Mouse (Mus musculus) layer of hippocampus, adult 2 months (tissue): ENCODE results near the gene Klhdc8b. TPM values are rescaled to one million over a fixed set of nuclear protein-coding genes. Genes with fewer than 3 reads are reported as not detected.

ENCODE experiments used
- DNase-seq, 2 experiments: peaks; one replicate each; pipeline ENCODE4 v3.0.0; 2022; ENCODE audit warnings: low spot score in 2 of 2
- H3K27ac ChIP-seq: fragments of 200-600 bp; 2 replicates; pipeline ENCODE4 v1.8.1; 2022
- H3K4me3 ChIP-seq: fragments of 200-600 bp; 2 replicates; pipeline ENCODE4 v1.8.1; 2022; ENCODE audit warnings: mild to moderate bottlenecking
- CTCF ChIP-seq: fragments of 200-600 bp; conservative IDR thresholded peaks from 2 replicates; pipeline ENCODE4 v1.8.1; 2022; ENCODE audit warnings: antibody characterized with exemption, mild to moderate bottlenecking, moderate library complexity
- total RNA-seq, 2 experiments: library from RNA; stranded (reverse); gene quantifications; 2 replicates each; pipeline ENCODE4 v1.2.3; 2021

Klhdc8b gene
- total RNA-seq, 2 experiments from 2014 or later: 16.7 to 19.6 TPM

GRCm38 (mm10) chr9:108478638-108479156 is 17.3 kb upstream of the Klhdc8b start:
- H3K27ac ChIP-seq: peak overlapping the region; percentile 83
- no peak for TF ChIP-seq CTCF
- H3K4me3 ChIP-seq: peak overlapping the region; percentile 42
- no peak for DNase-seq

GRCm38 (mm10) chr9:108474528-108474927 is 13.1 kb upstream of the Klhdc8b start:
- Histone ChIP-seq H3K4me3 (no peak overlapping the region), H3K27ac (no peak overlapping the region)
- no peak for TF ChIP-seq CTCF
- DNase-seq: no peak

DNA sequence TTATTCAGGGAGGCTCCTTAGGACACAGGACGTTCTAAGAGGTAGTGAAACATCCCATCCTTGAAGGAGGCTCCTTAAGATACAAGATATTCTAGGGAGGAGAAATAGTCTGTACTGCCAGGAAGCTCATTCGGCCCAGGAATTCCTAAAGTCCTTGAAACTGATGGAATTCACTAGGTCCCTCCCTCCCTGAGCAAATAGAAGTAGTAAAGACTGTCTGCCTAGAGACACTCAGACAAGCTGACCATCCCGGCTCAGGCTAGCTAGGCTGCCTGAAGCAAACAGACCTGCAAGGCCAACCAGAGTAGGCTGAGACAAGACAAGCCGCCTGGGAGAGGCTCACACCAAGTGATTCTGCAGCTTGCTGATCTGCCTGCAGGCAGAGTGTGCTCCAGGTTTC is 8.5 kb upstream of the Klhdc8b start:
- H3K27ac ChIP-seq: no peak overlapping the region
- no peak for TF ChIP-seq CTCF
- no peak for DNase-seq
- no peak overlapping the region for H3K4me3 ChIP-seq

DNA sequence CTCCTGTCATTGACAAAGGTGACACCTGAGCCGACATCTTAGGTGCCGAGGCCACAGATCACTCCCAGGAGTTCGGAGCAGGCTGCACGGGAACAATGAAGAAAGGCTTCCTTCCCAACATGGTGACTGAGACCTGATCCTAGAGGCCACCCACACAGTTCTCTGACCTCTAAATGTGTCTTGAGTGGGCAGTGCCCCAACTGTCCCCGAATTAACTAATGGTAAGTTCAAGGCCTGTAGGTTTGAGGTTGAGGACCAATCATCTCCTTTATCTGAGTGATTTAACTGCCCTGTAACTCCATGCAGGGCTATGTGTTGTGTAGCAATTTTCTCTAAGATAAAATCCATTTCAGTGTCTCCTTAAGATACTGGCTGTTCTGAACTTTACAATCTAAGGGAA is 8.0 kb upstream of the Klhdc8b start:
- TF ChIP-seq CTCF: no peak
- Histone ChIP-seq H3K4me3 (no peak overlapping the region), H3K27ac (no peak overlapping the region)
- DNase-seq: no peak

- no peak overlapping the region for H3K27ac ChIP-seq
- DNase-seq: no peak
- H3K4me3 ChIP-seq: no peak overlapping the region
- TF ChIP-seq CTCF: no peak
Measured at GRCm38 (mm10) chr9:108466219-108466618, 4.8 kb upstream of the Klhdc8b start.

GRCm38 (mm10) chr9:108463713-108464112 is 2.3 kb upstream of the Klhdc8b start:
- no peak for TF ChIP-seq CTCF
- DNase-seq: no peak
- Histone ChIP-seq H3K27ac (no peak overlapping the region), H3K4me3 (no peak overlapping the region)

DNA sequence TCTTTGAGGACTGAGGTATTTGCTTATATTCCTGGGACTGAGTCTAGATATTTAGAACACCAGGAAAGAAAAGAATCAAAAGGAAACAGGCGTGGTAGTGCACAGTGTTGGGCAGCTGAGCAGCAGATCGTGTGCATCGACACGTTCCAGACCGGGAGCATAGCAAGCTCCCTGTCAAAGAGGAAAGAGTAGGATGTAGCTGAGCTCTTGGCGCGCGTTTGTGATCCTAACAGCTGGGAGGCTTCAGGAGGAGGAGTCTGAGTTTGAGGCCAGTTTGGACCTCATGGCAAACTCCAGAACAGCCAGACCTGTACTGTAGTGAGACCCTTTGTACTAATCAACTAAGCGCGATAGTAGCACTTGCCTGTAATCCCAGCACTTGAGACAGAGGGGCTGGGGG is 811 bp upstream of the Klhdc8b start:
- no peak for DNase-seq
- TF ChIP-seq CTCF: no peak
- Histone ChIP-seq H3K4me3 (no peak overlapping the region), H3K27ac (no peak overlapping the region)

DNA sequence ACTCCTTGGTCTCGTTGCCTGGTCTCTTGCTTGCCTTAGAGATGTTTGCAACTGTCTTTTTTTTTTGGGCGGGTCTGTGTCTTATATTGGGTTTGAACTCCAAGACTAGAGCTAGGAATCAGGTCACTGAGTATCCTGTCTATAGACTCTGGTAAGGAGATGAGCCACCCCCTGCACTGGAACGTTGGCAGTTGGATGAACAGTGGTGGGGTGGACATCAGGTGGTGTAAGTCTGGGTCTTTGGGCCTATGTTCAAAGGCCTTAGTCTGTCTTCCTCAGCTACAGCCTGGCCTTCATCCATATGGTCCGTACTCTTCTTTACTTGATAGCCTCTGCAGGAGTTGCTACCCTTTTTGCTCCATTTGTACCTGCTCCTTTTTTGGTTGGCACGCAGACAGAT is 294 bp upstream of the Klhdc8b start:
- H3K27ac ChIP-seq: no peak overlapping the region; the same call in 1 of the 2 replicates
- DNase-seq: no peak
- no peak for TF ChIP-seq CTCF
- peak overlapping the region; percentile 98 for H3K4me3 ChIP-seq

- TF ChIP-seq CTCF: 0 out of 2 replicates have a peak, but pooled peaks have one; percentile 28
- H3K4me3 ChIP-seq: peak within 1 kb of the TSS; percentile 98
- peak; percentile 87 to 88 for DNase-seq
- H3K27ac ChIP-seq: peak within 1 kb of the TSS; percentile 95
Measured at GRCm38 (mm10) chr9:108460319-108461178, 832 bp downstream of the Klhdc8b start, which contains the start of gene Ccdc71. Ccdc71 (plus strand) TSS chr9:108460527.

DNA sequence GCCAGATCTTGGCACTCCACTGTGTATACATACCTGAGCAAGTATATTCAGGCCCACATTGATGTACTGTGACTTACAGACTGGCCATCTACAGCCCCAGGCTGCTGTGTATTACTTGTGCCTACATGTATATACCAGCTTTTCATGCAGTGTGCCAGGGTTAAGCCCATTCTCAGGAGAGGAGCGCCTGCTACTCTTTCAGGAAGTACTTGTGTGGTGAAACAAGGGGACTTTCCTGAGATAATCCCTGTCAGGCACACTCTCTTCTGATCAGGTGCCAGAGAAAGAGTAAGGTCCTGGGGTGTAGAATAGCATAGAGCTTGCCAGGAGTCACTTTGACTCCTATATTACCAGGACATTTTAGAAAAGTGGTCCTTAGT is 1.5 kb downstream of the Klhdc8b start:
- no peak for DNase-seq
- H3K4me3 ChIP-seq: peak overlapping the region; percentile 98
- peak overlapping the region; percentile 95 for H3K27ac ChIP-seq
- no peak for TF ChIP-seq CTCF

DNA sequence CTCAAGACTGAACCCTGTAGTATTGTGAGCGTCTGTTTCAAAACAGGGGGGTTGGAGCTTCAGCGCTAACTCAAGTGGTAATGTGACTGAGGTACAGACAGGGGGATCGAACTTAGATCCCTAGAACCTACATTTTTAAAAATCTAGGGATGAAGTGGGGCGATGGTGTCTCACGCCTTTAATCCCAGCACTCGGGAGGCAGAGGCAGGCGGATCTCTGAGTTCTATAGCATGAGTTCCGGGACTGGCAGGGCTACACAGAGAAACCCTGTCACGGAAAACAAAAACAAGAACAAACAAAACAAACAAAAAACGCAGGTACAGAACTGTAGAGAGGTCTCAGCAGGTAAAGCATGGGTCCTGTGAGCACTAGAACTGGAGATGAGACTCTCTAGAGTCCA is 4.4 kb downstream of the Klhdc8b start:
- Histone ChIP-seq H3K4me3 (no peak overlapping the region), H3K27ac (no peak overlapping the region)
- TF ChIP-seq CTCF: no peak
- DNase-seq: no peak

DNA sequence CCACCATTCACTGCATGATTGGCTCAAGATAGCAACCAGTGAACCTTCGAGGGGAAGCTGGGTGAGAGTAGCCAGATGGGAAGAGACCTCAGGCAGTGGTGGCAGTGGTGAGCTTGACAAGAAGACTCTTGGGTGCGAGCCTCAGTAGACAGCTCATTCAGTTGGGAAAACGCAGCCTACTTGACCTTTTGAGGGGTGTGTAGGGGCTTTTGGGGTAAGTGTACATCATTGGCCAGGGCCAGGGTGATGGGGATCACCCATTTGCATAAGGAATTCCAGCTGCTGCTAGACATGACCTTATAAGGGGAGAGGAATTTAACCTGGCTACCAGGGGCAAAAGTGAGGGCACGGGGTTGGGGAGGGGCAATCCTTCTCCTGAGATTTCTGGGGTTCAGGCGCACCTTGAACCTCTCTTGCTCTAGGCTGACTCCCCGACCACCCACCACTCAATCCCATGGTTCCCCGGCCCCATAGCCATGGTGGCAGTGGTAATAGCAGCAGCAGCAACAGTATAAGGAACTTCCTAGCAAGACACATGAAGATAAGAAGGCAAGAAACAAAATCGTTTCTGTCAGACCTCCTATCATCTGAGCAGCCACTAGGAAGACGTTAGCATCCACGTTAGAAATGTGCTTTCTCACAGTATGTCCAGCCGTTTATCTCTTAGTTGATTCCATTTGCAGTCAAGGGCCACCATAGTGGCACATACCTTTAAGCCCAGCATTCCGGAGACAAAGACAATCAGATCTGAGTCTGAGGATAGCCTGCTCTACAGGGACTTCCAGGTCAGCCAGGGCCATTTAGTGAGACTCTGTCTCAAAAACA is 5.4 kb downstream of the Klhdc8b start:
- no peak overlapping the region for H3K27ac ChIP-seq
- no peak for TF ChIP-seq CTCF
- no peak overlapping the region for H3K4me3 ChIP-seq
- no peak for DNase-seq

DNA sequence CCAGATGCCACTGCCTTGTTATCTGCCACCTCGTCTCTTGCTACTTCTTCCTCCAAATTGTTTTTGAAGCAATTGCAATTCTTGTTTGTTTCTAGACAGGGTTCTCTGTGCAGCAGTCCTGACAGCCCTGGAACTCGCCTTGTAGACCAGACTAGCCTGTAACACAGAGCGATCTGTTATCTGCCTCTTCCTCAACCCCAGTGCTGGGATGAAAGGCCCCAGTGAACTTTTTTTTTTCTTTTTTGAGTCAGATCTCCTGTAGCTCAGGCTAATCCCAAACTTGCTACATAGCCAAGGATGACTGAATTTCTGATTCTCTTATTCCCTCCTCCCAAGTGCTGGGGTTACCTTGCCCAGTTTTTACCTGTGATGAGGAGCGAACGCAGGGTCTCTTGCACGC is 7.0 kb downstream of the Klhdc8b start:
- H3K4me3 ChIP-seq: no peak overlapping the region
- TF ChIP-seq CTCF: no peak
- no peak for DNase-seq
- H3K27ac ChIP-seq: peak overlapping the region; percentile 85
